Mouse (Mus musculus) urinary bladder, adult 2 months (tissue): ENCODE results near the gene Nxpe3. TPM values are rescaled to one million over a fixed set of nuclear protein-coding genes. Genes with fewer than 3 reads are reported as not detected.

ENCODE experiments used
- DNase-seq: peaks from one replicate; pipeline ENCODE4 v3.0.0; 2022; ENCODE audit warnings: low spot score
- polyA plus RNA-seq: library from polyadenylated mRNA; depleted of rRNA; stranded (reverse); fragments of >200 nt; gene quantifications from 2 replicates; pipeline ENCODE4 v1.2.3, GENCODE M21; 2012; rRNA removed

The Nxpe3 gene
- polyA plus RNA-seq, 1 experiment: 4.4 TPM

- DNase-seq: no peak
Measured at GRCm38 (mm10) chr16:55809779-55810514, 85.1 kb downstream of the Nxpe3 start.

- DNase-seq: no peak
Measured at GRCm38 (mm10) chr16:55809345-55809744, 85.7 kb downstream of the Nxpe3 start.

GRCm38 (mm10) chr16:55807505-55807932 is 87.6 kb downstream of the Nxpe3 start:
- DNase-seq: no peak

GRCm38 (mm10) chr16:55804799-55805198 is 90.3 kb downstream of the Nxpe3 start:
- no peak for DNase-seq

GRCm38 (mm10) chr16:55801629-55802028 is 93.5 kb downstream of the Nxpe3 start:
- no peak for DNase-seq

- DNase-seq: no peak
Measured at GRCm38 (mm10) chr16:55798845-55799244, 96.2 kb downstream of the Nxpe3 start.

GRCm38 (mm10) chr16:55790326-55790725 is 104.8 kb downstream of the Nxpe3 start:
- no peak for DNase-seq

Other genes with a start within 250 kb of the Nxpe3 start
- gene Nfkbiz, start 56.4 kb downstream of the Nxpe3 start, polyA plus RNA-seq: 10.3 and 10.8 TPM in 2 replicates
- gene Cep97, start 39.6 kb upstream of the Nxpe3 start, polyA plus RNA-seq: 3.0 and 3.7 TPM in 2 replicates
- 872 and 875 TPM in 2 replicates for gene Rpl24, start 71.0 kb upstream of the Nxpe3 start, polyA plus RNA-seq
- 11.7 and 11.8 TPM in 2 replicates for gene Zbtb11, start 78.6 kb upstream of the Nxpe3 start, polyA plus RNA-seq
- gene Pcnp, start 134.5 kb upstream of the Nxpe3 start, polyA plus RNA-seq: 79.2 and 94.9 TPM in 2 replicates
- gene Trmt10c, start 142.5 kb upstream of the Nxpe3 start, polyA plus RNA-seq: 8.6 and 9.1 TPM in 2 replicates
- gene Senp7, start 153.1 kb upstream of the Nxpe3 start, polyA plus RNA-seq: 11.7 and 12.8 TPM in 2 replicates